Comparison of ENCODE assay signal across 25 mouse cellular contexts in genomic region chr6:88121781-88122180, GRCm38 (mm10).
"Had no signal": no experiment of that assay in that cellular context is flagged by ENCODE, and none has a peak within 500 bp of the region (broad histone marks: within the 10 kb centered on the region; RNA-seq: fewer than 3 reads in every experiment).

No protein-coding gene starts in this region.

- ATAC-seq: hindbrain, postnatal 0 days; intestine, embryonic 16.5 days had no signal

- H3K9me3 ChIP-seq: heart, embryonic 13.5 days; heart, embryonic 15.5 days; hindbrain, embryonic 13.5 days; hindbrain, embryonic 15.5 days; kidney, embryonic 15.5 days; limb, embryonic 10.5 days; limb, embryonic 12.5 days; liver, embryonic 13.5 days had no signal

- H3K27me3 ChIP-seq: hindbrain, embryonic 13.5 days; hindbrain, embryonic 15.5 days; limb, embryonic 12.5 days; liver, embryonic 13.5 days had no signal

- H3K27ac ChIP-seq: heart, adult 2 months; heart, embryonic 13.5 days; heart, embryonic 15.5 days; hindbrain, embryonic 13.5 days; hindbrain, embryonic 15.5 days; hindbrain, postnatal 0 days; kidney, embryonic 15.5 days; kidney, postnatal 0 days; limb, embryonic 10.5 days; limb, embryonic 12.5 days; liver, embryonic 13.5 days had no signal

- H3K36me3 ChIP-seq: heart, embryonic 13.5 days; heart, embryonic 15.5 days; hindbrain, embryonic 13.5 days; hindbrain, embryonic 15.5 days; kidney, embryonic 15.5 days; limb, embryonic 10.5 days; limb, embryonic 12.5 days; liver, embryonic 13.5 days had no signal

- DNase-seq: gastrocnemius, postnatal 14 days; gastrocnemius, postnatal 36 days; heart, adult 2 months; heart, postnatal 10 days; heart, postnatal 4 days; kidney, adult 11 months; kidney, adult 2 months; kidney, adult 9 months; kidney, postnatal 14 days; kidney, postnatal 36 days; layer of hippocampus, adult 9-11 months; layer of hippocampus, postnatal 36 days; liver; liver, embryonic 13.5 days had no signal

- H3K9ac ChIP-seq: heart, embryonic 13.5 days; heart, embryonic 15.5 days; hindbrain, embryonic 13.5 days; hindbrain, embryonic 15.5 days; kidney, embryonic 15.5 days; limb, embryonic 12.5 days; liver, embryonic 13.5 days had no signal

- H3K4me3 ChIP-seq: heart, adult 2 months; heart, embryonic 13.5 days; heart, embryonic 15.5 days; hindbrain, embryonic 13.5 days; hindbrain, embryonic 15.5 days; kidney, embryonic 15.5 days; limb, embryonic 10.5 days; limb, embryonic 12.5 days; liver, embryonic 13.5 days had no signal

- H3K4me2 ChIP-seq: heart, embryonic 13.5 days; heart, embryonic 15.5 days; hindbrain, embryonic 13.5 days; hindbrain, embryonic 15.5 days; kidney, embryonic 15.5 days; limb, embryonic 12.5 days; liver, embryonic 11.5 days; liver, embryonic 13.5 days had no signal
